Mouse (Mus musculus): Measurements from ENCODE around the gene Calm3.
A peak's percentile ranks its signal among the peaks of the same experiment; 100 is the strongest.

GRCm38 (mm10) chr7:16924037-16924834 is at the start of gene Calm3:
- TF ChIP-seq CTCF (conservative IDR thresholded peaks at IDR 0.05; ENCODE audit: insufficient read depth, insufficient read length, low read depth, low read length) (0 out of 2 replicates have a peak, but pooled peaks have one; percentile 1), POLR2A (IDR thresholded peaks at IDR 0.05; ENCODE audit: low read depth, low read length) (peak; percentile 22)
